Mouse (Mus musculus): ENCODE measurements at regions not wholly inside any gene's neighbourhood (a gene's known extent, or its start where the extent isn't known, plus 50 kb on each side); places are given as distances from the start of the nearest gene placed in this dataset.

DNA sequence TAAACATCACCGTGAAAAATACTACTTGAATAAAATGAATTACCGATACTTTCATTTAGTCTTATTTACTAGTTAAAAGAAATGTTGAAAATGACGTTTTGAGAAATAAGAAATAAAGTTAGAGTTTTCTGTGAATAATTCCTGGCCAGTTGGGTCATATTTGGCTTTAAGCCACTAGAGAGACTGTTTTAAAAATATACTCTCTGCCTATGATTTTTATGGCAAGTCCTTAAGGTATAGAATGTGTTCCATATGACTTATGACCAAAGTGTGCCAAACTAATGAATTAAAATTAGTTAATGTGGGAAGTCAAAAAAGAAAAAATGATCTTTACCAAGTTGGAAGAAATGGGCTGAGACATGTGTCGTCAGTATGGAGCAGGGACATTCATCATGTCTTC lies 354.2 kb upstream of the Col3a1 start:
- DNase-seq: no peak

DNA sequence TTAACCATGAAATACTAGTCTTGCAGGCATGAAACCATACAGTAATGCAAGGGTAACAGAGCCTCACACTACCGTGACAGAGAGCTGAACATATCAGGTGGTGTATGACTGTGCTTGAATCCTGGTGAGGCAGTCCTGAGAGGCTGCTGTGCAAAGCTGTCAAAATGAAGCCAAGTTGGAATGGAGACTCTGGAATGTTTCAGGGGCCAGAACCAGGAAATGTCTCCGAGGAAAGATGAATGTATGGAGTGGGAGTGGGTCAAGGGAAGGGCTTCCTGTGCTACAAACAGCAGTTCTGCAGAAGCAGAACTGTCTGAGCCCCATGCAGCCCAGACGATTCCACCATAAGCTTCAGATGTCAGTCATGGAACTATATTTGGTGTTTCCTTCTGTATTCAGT lies 324.2 kb upstream of the Col3a1 start:
- no peak for DNase-seq

GRCm38 (mm10) chr1:45020516-45020915 lies 290.8 kb upstream of the Col3a1 start:
- DNase-seq: no peak

- no peak for DNase-seq
These were observed 290.1 kb upstream of the Col3a1 start for GRCm38 (mm10) chr1:45021234-45021633.

DNA sequence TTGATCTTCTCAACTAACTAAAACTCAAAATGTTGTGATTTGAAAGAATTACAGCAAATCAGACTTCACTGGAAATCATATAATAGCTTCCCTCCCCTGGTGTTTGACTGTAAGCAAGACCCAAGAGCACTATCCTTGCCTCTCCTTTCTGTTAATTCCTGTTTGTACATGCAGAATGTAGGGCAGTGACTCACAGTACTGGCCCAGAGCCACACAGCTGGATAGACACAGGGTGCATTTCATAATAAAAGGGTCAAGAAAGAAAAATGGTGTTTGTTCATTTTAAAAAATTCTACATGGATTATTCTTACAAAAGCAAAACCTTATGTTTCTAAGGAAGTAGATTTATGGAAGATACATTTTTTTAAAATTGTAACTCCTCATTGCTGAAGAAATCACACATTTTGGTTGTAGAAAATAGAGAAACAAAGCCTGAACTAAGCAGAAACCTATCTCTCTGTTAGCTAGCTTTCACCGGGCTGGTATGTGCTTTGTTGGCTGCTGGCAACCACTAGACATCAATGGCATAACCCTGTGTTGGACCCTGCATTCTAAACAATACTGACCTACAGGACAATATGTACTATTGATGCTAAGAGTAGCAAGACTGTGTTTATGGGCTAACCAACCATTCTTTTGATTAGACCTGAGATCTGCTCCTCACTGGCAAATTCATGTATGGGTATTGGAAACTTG lies 289.0 kb upstream of the Col3a1 start:
- DNase-seq: peak; percentile 28

DNA sequence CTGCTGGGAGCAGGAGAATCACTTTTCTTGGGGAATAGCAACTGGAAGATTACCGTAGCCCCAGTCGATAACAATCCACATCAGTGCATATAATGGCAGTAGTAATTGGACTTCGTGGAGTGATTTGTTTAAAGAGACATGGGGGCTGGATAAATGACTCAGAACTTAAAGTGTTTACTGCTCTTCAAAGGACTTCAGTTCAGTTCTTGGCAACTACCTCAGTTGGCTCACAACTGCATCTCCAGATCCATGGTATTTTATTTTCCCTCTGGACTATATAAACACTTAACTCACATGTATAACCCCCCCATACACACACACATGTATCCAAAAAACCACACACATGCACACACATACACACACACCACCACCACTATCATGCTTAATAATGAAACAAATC lies 288.0 kb upstream of the Col3a1 start:
- no peak for DNase-seq

DNA sequence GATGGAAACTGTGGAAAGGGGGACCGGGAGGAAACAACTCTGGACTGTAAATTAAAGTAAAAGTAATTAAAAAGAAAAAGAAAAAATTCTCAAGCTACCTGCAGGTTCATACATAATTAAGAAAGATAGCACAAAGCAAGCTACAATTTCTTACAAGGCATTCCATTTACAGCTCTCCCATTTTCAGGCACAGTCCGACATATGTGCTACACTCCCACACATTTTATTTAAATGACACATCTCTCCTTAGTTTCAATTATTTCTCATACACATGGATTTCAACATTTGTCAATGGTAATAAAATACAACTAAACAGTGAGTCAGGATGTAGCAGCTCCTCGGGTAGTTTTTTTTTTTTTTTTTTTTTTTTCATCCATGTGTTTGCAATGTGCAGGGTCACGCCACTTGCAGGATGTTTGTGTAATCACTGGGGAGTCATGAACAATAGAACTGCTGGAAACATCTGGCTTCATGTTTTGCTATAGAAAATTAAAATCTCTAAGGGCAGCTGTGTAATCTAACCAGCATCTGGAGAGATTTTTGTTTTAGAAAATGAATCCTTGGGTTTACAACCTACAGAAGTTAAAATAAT lies 279.8 kb upstream of the Col3a1 start:
- DNase-seq: no peak

DNA sequence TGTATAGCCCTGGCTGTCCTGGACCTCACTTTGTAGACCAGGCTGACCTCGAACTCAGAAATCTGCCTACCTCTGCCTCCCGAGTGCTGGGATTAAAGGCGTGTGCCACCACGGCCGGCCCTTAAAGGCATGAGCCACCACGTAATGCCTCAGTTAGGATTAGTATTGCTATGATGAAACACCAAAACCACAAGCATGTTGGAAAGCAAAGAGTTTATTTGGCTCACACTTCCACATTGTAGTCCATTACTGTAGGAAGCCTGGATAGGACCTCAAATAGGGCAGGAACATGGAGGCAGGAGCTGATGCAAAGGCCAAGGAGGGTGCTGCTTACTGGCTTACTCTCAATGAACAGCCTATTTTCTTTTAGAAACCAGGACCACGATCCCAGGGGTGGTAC lies 278.0 kb upstream of the Col3a1 start:
- DNase-seq: no peak

DNA sequence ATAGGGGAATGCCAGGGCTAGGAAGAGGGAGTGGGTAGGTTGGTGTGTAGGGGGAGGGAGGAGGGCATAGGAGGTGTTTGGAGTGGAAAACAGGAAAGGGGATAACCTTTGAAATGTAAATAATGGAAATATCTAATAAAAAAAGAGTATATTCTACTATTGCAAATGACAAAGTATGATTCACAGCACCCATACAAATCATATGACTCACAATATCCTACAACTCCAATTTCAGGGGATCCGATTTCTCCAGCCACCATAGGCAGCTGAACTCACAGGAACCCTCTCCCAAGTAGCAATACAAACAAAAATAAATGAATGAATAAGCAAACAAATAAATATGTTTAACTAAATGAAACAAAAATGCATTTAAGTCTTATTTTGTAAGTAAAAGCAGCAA lies 270.0 kb upstream of the Col3a1 start:
- no peak for DNase-seq

GRCm38 (mm10) chr1:45041815-45042214 lies 269.5 kb upstream of the Col3a1 start:
- no peak for DNase-seq

- peak; percentile 2 for DNase-seq
These were observed 268.0 kb upstream of the Col3a1 start for GRCm38 (mm10) chr1:45043245-45043926.

DNA sequence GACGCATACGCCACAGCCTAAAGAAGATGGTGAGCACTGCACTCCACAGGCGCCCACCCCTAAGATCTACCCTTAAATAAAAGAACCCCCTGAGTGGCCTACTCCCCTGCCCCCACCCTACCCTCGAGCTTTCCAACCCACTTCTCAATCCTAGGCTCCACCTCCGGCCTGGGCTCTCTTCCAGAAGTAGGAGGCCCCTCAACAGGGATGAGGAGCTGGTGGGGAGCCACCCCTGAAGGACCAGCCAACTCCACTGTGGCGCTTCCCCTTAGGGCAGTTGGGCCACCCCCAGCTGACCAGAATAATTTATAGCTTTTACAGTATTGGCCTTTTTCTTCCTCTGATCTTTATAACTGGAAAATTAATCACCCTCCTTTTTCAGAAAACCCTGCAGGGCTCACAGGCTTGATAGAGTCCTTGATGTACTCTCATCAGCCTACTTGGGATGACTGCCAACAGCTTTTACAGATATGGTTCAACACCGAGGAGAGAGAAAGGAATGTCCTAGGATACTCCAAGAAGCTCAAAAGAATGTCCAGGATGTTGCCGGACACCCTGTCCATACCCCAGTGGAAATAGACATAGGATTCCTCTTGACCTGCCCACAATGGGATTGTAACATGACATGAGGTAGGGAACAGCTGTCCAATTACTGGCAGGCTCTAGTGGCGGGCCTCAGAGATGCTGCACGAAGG lies 220.3 kb upstream of the Col3a1 start:
- no peak for DNase-seq

GRCm38 (mm10) chr1:45100966-45101365 lies 210.4 kb upstream of the Col3a1 start:
- DNase-seq: peak; percentile 6

GRCm38 (mm10) chr1:45116409-45117144 lies 194.8 kb upstream of the Col3a1 start:
- DNase-seq: no peak

GRCm38 (mm10) chr1:45135152-45135714 lies 176.1 kb upstream of the Col3a1 start:
- DNase-seq: no peak

DNA sequence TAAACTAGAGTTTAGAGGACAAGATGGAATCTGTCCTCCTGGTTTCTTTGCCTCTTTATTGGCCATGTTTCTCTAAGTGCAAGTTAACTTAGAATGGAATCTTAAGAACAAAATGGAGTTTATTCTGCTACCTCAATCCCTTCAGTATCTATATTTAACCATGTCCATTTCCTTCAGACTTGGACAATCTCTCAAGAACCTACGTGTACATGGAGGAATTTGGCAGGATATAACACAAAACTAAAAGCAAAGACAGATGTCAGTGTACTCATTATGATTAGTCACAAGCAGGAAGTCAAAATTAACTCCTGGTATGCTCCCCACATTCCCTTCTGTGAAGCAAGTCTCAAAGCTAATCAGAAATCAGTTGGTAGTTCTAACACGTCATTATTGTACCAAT lies 164.3 kb upstream of the Col3a1 start:
- no peak for DNase-seq

GRCm38 (mm10) chr1:45181632-45182031 lies 129.7 kb upstream of the Col3a1 start:
- no peak for DNase-seq

DNA sequence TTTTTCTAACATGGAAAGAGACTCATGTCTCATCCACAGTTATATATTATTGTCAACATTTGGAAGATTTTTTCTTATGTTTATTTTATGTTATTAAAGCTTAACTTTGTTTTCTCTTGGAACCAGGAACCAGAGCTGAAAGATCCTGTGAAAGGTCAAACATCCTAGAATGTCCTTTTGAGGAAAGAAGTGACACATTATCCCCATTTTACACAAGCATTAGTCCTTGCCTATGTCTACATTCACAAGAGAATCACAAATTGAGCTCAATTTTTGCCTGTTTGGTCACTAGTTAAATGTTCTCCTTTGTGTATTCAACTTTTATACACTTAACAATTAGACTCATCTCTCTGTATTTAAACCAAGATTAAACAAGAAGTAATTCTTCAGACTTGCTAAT lies 126.0 kb upstream of the Col3a1 start:
- no peak for DNase-seq

DNA sequence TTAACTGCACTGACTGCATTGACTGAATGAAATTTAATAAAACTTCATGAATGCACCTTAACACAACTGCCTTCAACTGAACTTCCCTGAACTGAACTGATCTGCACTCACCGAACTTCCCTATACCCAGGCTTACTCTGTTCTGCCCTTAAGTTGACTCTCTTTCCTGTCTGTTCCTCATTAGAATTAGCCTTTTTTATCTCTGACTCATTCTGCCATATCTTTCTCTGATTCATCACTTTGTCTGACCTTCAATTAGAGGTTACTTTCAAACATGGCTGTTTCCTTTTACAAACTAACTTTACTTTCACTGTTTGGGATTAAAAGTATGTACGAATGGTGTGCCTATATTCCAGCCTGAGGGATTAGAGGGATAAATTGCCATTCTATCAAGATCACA lies 103.4 kb upstream of the Col3a1 start:
- DNase-seq: no peak

GRCm38 (mm10) chr1:45216272-45216671 lies 95.1 kb upstream of the Col3a1 start:
- no peak for DNase-seq
